Mouse (Mus musculus): ENCODE measurements around the gene Ccnd3. TPM values are rescaled to one million over a fixed set of nuclear protein-coding genes. Genes with fewer than 3 reads are reported as not detected.

The Ccnd3 gene
- polyA plus RNA-seq (2012; rRNA removed): 124 and 129 TPM in 2 replicates

DNA sequence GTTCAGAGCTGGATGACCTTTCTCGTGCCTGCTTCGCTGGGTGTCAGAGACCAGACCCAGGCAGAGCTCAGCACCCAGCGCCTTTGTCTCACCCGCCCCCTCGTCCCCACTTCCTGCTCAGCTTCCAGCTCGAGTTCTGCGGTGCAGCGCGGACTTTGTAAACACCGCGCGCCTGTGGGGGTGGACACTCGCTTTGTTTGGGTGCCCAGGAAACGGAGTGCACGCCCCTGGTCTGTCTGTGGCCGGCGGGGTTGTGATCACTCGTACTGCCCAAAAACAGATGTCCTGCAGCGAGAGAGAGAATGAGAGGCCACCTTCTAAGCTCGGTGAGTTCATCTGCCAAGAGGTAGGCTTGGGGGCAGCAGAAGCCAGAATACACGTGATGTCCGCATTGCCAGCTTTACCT, at the start of gene Ccnd3:
Gene Ccnd3, plus strand, starts transcription at position 111 of the 406 bp plus-strand sequence.

GRCm38 (mm10) chr17:47501946-47502706, 2.7 kb upstream of the Ccnd3 start, which contains the start of gene Taf8:
TSS of gene Taf8 (minus strand) at chr17:47502292.

GRCm38 (mm10) chr17:47610849-47611660, 106.2 kb downstream of the Ccnd3 start, which contains the start of the genes Bysl, Med20 and Gm20517:
TSS of gene Bysl (minus strand) at chr17:47611492.
TSS of gene Med20 (plus strand) at chr17:47611582.
TSS of gene Gm20517 (plus strand) at chr17:47611589.

GRCm38 (mm10) chr17:47630678-47631065, 125.8 kb downstream of the Ccnd3 start, which contains the start of gene Usp49:
TSS of gene Usp49 (plus strand) at chr17:47630690.

Other genes with a start within 250 kb of the Ccnd3 start
- gene Mrps10, start 136.2 kb upstream of the Ccnd3 start, polyA plus RNA-seq (2012; rRNA removed): 19.3 and 22.7 TPM in 2 replicates
- 1.3 and 1.6 TPM in 2 replicates for gene Guca1b, start 119.7 kb upstream of the Ccnd3 start, polyA plus RNA-seq (2012; rRNA removed)
- 4.0 and 4.8 TPM in 2 replicates for gene Guca1a, start 104.5 kb upstream of the Ccnd3 start, polyA plus RNA-seq (2012; rRNA removed)
- gene AI661453, start 68.4 kb upstream of the Ccnd3 start, polyA plus RNA-seq (2012; rRNA removed): 9.9 and 13.6 TPM in 2 replicates
- 0.13 and 0.22 TPM in 2 replicates for gene 1700001C19Rik, start 67.7 kb upstream of the Ccnd3 start, polyA plus RNA-seq (2012; rRNA removed)
- 15.2 and 17.2 TPM in 2 replicates for gene Taf8, start 2.8 kb upstream of the Ccnd3 start, polyA plus RNA-seq (2012; rRNA removed)
- gene Bysl, start 106.4 kb downstream of the Ccnd3 start, polyA plus RNA-seq (2012; rRNA removed): 8.1 and 8.4 TPM in 2 replicates
- 16.6 and 19.9 TPM in 2 replicates for gene Med20, start 106.5 kb downstream of the Ccnd3 start, polyA plus RNA-seq (2012; rRNA removed)
- gene Gm20517, start 106.5 kb downstream of the Ccnd3 start, polyA plus RNA-seq (2012; rRNA removed): 0.73 and 0.74 TPM in 2 replicates
- 8.9 and 11.0 TPM in 2 replicates for gene Usp49, start 125.6 kb downstream of the Ccnd3 start, polyA plus RNA-seq (2012; rRNA removed)
- 75.5 and 81.0 TPM in 2 replicates for gene Tomm6, start 183.3 kb downstream of the Ccnd3 start, polyA plus RNA-seq (2012; rRNA removed)
- gene Frs3, start 184.0 kb downstream of the Ccnd3 start, polyA plus RNA-seq (2012; rRNA removed): 13.0 and 15.1 TPM in 2 replicates
- gene Gm21981, start 189.4 kb downstream of the Ccnd3 start, polyA plus RNA-seq (2012; rRNA removed): 0.90 and 1.1 TPM in 2 replicates
- gene Prickle4, start 189.7 kb downstream of the Ccnd3 start, polyA plus RNA-seq (2012; rRNA removed): 2.8 and 3.4 TPM in 2 replicates
- 0.43 and 0.95 TPM in 2 replicates for gene Pgc, start 221.8 kb downstream of the Ccnd3 start, polyA plus RNA-seq (2012; rRNA removed)
- 50.1 and 54.3 TPM in 2 replicates for gene Tfeb, start 232.0 kb downstream of the Ccnd3 start, polyA plus RNA-seq (2012; rRNA removed)